Mouse (Mus musculus) brain, embryonic 14.5 days (tissue): ENCODE data around the gene Fam167b.

Experiments used
- CTCF ChIP-seq: fragments of 200-500 bp; IDR thresholded peaks from 2 replicates; pipeline ENCODE4 v1.5.1; 2012; ENCODE audit warnings: inconsistent platforms, mild to moderate bottlenecking, moderate library complexity, borderline replicate concordance; ENCODE audit not compliant: insufficient read depth, insufficient read length; ENCODE audit errors: extremely low read depth
- POLR2A ChIP-seq: fragments of 200-500 bp; IDR thresholded peaks from 2 replicates; pipeline ENCODE4 v1.6.1; 2012; ENCODE audit warnings: mild to moderate bottlenecking, inconsistent platforms, borderline replicate concordance; ENCODE audit not compliant: poor library complexity, insufficient read depth, insufficient read length, severe bottlenecking; ENCODE audit errors: extremely low read depth

- TF ChIP-seq CTCF (peak; percentile 31; the same call in 1 of the 2 replicates), POLR2A (no peak)
These were observed 38.3 kb downstream of the Fam167b start for GRCm38 (mm10) chr4:129540012-129540411.
